Mouse (Mus musculus): ENCODE results near the gene Gphb5.

The Gphb5 gene

GRCm38 (mm10) chr12:75394011-75394773, 22.4 kb downstream of the Gphb5 start:
- no peak for DNase-seq (ENCODE audit: low spot score)

DNA sequence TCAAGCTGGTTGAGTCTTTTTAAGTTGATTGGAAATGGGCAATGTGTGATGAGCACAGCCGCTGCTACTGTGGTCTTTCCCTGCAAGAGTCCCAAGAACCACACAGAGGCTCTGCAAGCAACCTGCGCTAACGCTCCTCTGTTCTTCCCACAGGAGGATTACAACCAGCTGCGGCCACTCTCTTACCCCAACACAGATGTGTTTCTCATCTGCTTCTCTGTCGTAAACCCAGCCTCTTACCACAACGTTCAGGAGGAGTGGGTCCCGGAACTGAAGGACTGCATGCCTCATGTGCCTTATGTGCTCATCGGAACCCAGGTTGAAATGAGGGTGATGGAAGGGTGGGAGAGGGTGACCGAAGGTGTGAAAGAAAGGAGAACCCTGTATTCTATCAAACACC, 25.1 kb downstream of the Gphb5 start:
- DNase-seq (ENCODE audit: low spot score): no peak

DNA sequence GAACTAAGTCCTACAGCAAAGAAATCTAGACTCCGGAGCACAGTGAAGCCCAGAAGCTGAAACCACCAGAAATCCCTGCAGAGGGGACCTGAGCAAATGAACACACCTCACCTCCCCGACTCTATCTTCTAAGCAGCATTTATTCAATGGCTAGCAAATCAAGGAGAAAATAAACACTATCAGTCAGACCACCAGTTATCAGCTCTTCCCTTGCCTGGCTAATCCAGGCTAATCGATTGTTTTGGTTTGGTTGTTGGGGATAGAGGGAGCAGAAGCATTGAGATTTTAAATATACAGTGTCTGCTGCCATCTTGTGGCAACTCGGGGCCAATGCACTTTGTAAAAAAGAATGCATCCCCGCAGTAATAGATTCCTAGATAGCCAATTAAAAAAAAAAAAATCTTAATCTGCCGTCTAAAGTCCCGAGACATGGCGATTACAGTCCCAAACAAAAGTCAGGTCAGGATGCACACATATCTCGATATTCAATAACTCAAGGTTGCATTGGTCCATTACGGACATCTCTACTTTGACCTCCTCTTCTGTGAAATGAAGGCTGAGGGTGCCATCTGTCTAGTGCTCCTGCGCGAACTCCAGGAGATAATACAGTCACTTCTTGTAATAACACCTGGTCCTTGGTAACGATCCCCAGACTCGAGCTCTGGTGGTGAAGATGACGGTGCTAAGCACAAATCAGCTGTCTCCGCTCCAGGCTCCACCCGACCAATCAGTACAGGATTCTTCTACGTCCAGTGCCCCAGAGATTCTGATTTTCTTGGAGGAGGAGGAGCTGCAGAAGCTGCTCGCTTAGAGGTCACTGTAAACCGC, 27.1 kb downstream of the Gphb5 start:
- peak; percentile 63 for DNase-seq (ENCODE audit: low spot score)

GRCm38 (mm10) chr12:75388521-75388920, 28.1 kb downstream of the Gphb5 start:
- no peak for DNase-seq (ENCODE audit: low spot score)

GRCm38 (mm10) chr12:75387846-75388245, 28.7 kb downstream of the Gphb5 start:
- DNase-seq (ENCODE audit: low spot score): no peak

GRCm38 (mm10) chr12:75387156-75387555, 29.4 kb downstream of the Gphb5 start:
- DNase-seq (ENCODE audit: low spot score): no peak

DNA sequence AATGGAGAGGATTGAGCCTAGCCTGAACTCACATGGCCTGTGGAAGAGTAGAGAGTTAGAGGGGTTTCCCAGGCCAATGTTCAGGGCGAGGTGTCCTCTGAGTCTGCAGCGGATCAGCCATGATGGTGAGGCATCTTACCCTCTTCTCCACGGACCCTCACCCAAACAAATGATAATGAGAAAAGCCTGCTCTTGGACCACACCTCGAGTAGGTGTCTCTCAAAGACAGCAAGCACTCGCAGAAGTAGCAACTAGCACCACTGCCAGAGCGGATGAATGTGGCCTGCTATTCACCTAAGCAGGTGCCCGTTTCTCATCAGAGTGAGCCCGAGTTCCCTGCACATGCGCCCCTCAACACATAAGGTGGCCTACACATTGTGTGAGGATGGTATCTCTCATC, 29.9 kb downstream of the Gphb5 start:
- no peak for DNase-seq (ENCODE audit: low spot score)

GRCm38 (mm10) chr12:75376126-75376525, 40.5 kb downstream of the Gphb5 start:
- DNase-seq (ENCODE audit: low spot score): no peak

GRCm38 (mm10) chr12:75375060-75375459, 41.5 kb downstream of the Gphb5 start:
- no peak for DNase-seq (ENCODE audit: low spot score)

GRCm38 (mm10) chr12:75374437-75374836, 42.1 kb downstream of the Gphb5 start:
- no peak for DNase-seq (ENCODE audit: low spot score)

- DNase-seq (ENCODE audit: low spot score): no peak
Measured at GRCm38 (mm10) chr12:75369418-75369851, 47.1 kb downstream of the Gphb5 start.

DNA sequence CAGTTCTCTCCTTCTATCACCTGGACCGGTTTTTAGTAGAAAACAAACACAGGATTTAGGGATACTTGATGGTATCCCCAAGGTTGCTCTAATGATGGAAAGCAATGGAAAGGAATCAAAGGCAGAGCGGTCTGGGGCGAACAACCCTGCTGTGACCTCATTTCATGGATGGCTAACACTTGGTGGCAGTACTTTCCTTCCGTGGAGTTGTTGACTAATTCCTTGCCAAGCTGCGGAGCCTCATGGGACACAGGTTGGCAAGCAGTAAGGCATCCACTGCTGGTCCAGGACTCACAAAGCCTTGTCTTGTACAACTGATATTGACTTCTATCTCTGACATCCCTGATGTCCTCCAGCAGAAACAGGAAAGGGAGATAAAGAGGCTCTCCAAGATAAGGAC, 48.1 kb downstream of the Gphb5 start:
- DNase-seq (ENCODE audit: low spot score): no peak

- no peak for DNase-seq (ENCODE audit: low spot score)
Measured at GRCm38 (mm10) chr12:75367371-75367770, 49.2 kb downstream of the Gphb5 start.

GRCm38 (mm10) chr12:75365621-75366124, 50.9 kb downstream of the Gphb5 start:
- DNase-seq (ENCODE audit: low spot score): no peak

- DNase-seq (ENCODE audit: low spot score): no peak
Measured at GRCm38 (mm10) chr12:75364416-75364815, 52.2 kb downstream of the Gphb5 start.

- DNase-seq (ENCODE audit: low spot score): no peak
Measured at GRCm38 (mm10) chr12:75362456-75362855, 54.1 kb downstream of the Gphb5 start.

Measured in layer of hippocampus, adult 9-10 months (tissue).